Mouse (Mus musculus): ENCODE results near the gene Gaa. TPM values are rescaled to one million over a fixed set of nuclear protein-coding genes. Genes with fewer than 3 reads are reported as not detected.
"Not testable (repeated sequence)": the region's sequence is repeated elsewhere in the genome, so short reads cannot be mapped to it uniquely, and the experiment has no call there.

Gene Gaa
- total RNA-seq (2022) = 100 to 1,000 TPM; 336 to 359 (median 339) TPM

DNA sequence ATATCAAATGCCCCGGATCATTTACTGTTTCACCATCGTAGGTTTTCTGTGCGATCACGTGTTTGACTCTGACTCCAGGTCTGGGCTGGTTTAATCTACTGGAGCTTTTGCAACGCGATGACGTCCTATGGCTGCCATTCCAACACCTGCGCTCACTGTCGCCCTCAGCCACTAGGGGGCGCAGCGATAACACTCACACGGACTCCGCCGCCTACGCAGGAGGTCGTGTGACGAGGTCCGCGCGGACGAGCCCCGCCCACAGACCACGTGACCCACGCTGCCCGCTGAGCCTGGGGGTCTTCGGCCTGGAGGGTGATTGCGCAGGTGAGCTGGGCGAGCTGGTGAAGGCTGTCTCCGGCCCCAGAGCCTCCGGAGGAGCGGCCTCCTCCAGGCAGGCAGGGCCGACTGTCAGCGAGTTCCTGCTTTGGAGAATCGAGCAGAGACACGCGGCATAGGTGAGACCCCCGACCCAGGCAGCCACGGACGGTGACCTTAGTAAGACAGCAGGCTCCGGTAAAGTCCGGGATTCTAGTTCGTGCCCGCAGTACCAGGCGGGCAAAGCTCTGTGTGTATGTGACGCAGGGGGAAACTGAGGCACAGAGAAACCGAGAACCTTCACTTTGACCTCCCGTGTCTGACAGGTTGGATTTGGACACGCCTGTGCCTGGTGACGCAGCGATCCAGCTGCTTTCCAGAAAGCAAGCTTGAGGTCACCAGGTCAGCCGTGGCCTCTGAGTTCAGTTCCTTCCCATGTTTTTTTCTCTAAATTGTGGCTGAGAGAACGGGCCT lies at the start of gene Gaa:
Gene Gaa (plus strand): TSS at position 120 of the 789 bp plus-strand sequence.
- DNase-seq (ENCODE audit: low spot score in 2 of 2) = peak; percentile 94 to 98

DNA sequence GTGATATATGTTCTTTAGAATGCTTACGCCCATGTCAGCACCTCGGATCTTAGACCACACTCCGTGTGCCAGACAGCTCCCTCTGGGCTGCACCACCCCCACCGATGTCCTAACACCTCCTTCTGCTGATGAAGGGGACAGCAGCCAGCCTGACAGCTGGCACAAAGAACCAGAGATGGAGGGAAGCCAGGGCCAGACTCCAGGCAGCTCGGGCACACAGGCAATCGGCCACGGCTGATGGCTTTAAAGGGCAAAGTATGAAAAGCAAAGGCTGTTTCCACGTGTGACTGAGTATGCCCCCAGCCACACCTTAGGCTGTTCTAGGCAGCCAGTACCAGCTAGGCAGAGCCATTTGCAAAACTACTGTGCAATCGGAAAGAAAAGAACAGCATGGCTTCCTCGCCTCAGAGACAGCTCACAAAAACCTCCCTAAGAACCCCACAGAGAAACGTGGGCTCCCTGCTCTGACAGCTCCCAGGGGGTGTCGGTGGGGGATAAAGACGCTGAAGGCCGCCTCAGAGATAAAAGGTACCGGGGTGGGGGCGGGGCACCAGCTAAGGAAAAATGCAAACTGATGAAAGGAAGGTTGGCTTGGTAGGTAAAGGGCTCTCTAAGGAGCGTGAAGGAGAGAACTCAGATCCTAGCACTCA lies 47.7 kb upstream of the Gaa start:
- peak; percentile 63 to 79 for DNase-seq (ENCODE audit: low spot score in 2 of 2)

DNA sequence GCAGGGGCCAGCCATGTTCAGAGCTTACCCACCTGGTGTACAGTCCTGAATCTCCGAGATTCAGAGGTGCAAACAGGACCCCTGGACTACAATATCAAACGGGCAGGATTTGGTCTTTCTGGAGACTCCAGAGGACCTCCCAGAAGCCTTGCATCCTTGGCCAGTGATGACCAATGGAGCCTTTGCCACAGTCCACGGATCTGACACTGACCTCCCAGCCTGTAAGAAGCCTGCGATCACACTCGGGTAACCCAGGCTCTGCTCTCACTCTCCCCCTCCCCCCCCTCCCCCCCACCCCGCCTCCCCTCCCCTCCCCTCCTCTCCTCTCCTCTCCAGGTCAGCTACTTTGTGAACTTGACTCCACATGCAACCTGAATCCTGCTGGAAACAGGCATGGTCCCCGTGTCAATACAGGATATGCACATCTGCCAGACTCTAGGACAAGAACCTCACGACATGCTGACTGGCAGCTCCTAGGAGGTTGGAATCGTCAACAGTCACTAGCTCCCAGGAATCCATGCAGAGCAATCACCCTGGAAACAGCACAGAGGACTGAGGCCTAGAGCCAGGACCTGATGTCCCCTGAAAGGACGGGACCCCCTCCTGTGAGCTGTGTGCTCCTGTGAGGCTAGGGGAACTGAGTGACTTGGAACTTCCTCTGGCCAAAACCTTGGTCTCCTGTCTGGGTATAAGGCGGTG lies 45.7 kb upstream of the Gaa start:
- no peak for DNase-seq (ENCODE audit: low spot score in 2 of 2)

DNA sequence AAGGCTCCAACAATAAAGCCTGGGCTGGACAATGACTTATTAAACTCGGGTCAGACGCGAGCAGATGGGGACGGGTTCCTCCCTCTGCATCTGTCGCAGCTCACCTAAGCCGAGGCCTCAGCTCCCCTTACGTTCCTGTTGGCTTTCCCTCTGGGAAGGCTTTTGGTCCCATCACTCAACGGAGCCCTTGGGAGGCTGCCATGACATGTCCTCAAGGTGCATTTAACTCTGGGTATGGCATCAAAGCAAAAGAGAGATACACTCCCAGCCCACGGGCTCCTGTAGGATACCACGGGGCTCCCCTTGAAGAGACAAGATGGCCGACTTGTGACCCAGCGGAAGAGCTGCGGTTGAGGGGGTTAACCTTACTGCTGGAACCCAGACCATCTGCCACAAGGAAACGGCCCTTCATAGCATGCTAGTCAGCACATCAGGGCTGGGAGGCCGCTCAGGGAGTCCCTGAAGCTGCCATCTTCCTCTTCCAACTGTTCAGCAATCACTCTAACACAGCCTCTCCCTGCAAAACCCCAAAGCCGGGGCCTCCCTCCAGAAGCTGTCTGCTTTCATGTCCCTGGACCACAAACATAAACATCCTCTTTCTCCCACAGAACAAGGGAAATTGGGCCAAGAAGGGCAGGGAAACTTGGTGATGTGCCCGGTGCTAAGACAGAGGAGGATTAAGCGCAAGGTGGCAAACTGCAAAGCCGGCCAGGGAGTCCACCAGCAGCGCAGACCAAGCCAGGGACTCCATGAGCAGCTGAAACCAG lies 44.4 kb upstream of the Gaa start:
- no peak for DNase-seq (ENCODE audit: low spot score in 2 of 2)

DNA sequence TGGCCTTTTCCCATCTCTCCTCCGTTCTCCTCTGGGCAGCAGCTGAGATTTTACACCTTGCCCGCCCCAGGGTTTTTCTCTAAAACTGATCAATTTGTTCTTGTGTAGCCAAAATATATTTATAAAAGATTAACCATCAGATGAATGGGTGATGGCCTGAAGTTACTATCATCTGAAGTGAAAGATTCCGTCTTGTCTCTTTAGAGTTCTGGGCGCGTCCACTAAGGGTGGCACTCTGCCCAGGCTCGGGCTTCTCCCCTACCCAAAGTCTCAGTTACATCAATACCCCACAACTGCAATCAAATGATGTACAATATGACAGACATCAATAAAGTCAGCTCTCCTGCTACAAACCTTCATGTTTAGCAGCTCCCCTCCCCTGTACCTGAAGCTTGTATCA lies 42.8 kb upstream of the Gaa start:
- DNase-seq (ENCODE audit: low spot score in 2 of 2) = no peak

DNA sequence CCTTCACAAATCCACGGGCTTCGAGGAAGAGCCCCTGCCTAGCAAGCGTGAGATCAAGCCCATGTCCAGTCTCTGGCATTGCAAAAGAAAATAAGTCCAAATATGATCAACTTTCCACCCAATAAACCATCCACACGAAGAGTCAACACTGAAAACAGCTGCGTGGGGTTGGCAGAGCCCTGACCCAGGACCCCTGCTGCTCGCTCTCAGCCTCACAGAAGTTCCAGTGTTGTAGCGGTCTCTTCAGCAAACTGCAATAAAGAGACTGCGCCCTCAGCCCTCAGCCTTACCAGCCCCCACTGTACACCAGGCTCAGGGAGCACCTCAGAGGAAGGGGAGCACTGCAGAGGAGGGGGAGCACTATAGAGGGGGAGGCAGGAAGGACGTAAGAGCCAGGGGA lies 42.1 kb upstream of the Gaa start:
- no peak for DNase-seq (ENCODE audit: low spot score in 2 of 2)

DNA sequence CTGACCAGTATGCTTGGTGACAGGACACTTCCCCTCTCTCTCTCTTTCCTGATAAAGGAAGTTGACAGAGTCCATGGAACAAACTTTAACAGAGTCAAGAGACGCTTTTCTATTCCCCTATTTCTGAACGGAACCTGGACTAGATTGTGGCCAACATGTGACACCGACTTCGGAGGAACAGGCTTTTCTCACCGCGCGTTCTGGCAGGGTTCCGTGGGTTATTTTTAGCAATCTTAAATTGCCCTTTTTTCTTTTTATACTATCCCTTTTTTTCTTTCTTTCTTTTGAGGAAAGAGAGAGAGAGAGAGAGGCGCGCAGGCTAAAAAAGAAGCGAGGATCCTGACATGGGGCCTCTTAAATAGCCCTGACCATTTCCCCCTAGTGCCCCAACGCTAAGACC lies 40.1 kb upstream of the Gaa start:
- no peak for DNase-seq (ENCODE audit: low spot score in 2 of 2)

DNA sequence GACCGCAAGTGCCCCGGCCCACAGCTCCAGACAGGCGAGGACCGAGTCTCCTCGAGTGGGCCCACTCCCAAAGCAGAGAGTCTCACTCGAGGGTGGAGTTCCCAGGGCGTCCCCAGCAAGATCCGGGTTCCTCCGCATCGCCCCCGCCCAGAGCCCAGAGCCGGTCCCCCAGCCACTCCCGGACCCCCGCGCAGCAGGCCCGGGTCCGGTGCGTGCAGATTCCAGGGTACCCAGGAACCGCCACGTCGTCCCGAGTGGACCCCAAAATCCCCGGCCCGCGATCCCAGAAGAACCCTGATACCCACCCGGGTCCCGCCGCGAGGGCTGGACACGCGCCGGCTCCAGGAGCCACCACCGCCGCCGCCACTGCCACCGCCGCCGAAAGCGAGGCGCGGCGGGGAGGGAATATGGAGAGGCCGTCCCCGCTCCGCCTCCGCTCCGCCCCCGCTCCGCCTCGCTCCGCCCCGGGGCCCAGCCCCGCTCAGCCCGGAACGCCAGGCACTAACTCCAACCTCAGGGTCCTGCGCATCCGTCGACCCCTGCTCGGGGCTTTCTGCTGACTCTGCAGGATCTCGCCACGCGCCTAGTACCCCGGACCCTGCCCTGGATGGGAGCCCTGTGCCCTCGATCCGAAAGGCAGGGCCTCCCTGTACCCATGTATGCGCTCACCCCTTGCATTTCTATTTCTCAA lies 39.5 kb upstream of the Gaa start, which contains the start of the genes Tbc1d16 and Ccdc40:
Gene Tbc1d16 (minus strand): TSS at position 409 of the 691 bp plus-strand sequence.
Gene Ccdc40 (plus strand): TSS at position 482 of the 691 bp plus-strand sequence.
- peak in 1 of 2 experiments; percentile 44 for DNase-seq (ENCODE audit: low spot score in 2 of 2)

DNA sequence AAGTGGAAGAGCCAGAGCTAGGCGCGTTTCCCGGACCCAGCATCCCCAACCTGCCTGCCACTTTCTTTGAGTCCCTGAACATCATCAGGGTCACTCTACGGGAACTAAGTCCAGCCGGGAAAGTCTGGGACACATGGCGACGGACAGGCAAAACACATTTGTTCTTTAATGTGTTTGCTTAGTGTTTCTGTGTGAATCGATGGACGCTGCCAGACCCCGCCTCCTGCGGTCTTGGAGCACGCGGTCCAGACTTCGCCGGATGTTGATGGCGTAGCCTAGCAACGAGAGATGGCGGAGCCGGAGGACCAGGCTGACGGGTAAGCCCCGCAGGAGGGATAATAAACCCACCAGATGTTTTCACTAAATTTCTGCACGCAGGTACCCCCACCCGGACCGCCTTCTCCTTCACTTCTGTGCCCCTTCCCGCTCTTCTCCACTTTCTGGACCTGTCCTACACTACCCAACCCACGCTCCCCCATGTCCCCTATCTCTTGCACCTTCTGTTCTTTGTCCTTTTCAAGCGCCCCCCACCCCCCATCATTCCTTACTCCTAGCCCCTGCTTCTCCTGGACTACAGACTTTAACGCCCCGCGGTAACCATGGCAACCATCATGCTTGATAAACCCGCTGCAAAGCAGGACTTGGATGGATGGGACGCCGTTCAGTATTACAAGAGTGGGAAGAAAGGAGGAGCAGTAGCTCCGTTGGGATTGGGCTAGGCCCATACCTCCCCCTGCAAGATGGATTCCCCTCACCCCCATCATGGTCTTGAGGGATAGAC lies 38.7 kb upstream of the Gaa start:
- peak; percentile 57 to 59 for DNase-seq (ENCODE audit: low spot score in 2 of 2)

DNA sequence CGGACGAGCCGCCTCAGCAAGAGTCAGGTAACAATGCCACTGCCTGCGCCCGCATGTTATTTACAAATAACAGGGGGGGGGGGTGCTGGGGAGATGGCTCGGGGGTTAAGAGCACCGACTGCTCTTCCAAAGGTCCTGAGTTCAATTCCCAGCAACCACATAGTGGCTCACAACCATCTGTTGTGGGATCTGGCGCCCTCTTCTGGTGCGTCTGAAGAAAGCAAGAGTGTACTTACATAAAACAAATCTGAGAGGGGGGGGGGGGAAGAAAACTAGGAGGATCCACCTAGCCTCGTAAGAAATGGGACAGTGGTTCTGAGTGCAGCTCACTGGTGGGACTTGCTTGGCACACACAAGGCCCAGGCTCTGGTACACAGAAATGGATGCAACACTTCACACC lies 32.9 kb upstream of the Gaa start:
- DNase-seq (ENCODE audit: low spot score in 2 of 2) = no peak

DNA sequence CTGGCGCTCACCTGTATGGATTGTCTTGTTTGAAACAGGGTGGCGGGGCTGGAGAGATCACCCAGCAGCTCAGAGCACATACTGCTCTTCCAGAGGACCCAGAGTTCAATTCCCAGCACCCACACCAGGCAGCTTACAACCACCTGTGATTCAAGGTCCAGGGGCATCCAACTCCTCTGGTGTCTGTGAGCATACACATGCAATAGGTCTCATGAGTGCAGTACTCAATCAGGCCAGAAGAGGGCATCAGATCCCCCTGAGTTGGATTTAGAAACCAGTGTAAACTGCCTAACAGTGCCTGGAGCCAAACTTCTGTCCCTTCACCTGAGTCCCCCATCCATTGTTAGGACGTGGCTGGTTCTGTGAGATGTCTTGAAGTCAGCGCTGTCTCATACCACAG lies 32.1 kb upstream of the Gaa start:
- DNase-seq (ENCODE audit: low spot score in 2 of 2) = peak in 1 of 2 experiments; percentile 51

DNA sequence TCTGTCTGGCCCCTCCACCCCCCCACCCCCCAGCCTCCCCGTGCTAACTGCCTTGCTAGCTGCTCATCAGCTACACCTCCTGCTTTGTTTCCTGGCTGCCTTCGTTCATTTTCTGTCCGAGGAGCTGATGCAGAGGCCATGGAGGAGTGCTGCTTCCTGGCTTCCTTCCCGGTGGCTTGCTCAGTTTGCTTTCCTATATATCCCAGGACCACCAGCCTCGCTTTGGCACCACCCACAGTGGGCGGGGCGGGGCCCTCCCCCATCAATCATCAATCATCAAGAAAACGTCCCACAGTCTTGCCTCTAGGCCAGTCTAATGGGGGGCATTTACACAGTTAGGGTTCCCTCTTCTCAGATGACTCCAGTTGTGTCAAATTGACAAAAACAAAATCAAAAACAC lies 31.3 kb upstream of the Gaa start:
- no peak for DNase-seq (ENCODE audit: low spot score in 2 of 2)

DNA sequence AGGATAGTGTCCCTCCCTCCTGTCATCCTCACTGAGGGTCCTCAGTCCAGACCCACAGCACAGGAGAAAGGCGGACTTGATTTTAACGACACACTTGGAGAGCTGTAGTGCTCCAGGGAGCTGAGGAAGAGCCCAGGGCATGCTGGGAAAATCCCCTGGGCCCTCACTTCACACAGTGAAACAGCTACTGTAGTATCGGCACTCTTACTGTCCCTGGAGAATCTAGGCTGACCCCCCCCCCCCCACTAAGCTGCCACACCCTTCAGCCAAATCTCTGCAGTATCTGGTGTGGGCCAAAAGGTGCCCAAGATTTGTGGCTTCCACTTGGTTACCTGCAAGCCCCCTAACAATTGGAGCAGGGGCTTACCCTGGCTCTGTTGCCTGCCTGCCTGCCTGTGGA lies 30.7 kb upstream of the Gaa start:
- no peak for DNase-seq (ENCODE audit: low spot score in 2 of 2)

DNA sequence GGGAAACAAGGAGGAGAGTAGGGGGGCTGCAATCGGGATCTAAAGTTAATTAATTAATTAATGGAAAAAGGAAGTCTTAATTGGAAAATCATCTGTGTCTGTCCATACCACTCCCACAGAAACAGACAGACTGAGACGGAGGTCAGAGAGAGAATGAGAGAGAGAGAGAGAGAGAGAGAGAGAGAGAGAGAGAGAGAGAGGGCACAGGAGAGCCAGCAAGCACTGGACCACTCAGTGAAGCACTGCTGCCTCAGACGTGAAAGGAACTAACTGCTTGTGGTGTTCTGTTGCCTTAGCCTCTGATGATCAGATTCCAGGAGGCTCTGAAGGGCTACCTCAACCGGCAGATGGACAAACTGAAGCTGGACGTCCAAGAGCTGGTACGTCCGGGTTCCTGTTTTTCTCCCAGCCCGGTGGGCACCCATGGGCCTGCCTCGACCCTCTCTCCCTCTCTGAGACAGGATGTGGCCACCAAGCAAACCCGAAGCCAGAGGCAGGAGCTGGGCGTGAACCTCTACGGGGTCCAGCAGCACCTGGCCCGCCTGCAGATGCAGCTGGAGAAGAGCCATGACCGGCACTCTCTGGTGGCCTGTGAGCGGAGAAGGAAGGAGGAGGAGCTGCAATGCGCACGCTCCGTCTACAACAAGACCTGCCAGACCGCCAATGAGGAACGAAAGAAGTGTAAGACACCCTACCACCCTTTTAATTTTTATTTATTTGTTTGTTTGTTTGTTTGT lies 30.0 kb upstream of the Gaa start:
- DNase-seq (ENCODE audit: low spot score in 2 of 2) = no peak

DNA sequence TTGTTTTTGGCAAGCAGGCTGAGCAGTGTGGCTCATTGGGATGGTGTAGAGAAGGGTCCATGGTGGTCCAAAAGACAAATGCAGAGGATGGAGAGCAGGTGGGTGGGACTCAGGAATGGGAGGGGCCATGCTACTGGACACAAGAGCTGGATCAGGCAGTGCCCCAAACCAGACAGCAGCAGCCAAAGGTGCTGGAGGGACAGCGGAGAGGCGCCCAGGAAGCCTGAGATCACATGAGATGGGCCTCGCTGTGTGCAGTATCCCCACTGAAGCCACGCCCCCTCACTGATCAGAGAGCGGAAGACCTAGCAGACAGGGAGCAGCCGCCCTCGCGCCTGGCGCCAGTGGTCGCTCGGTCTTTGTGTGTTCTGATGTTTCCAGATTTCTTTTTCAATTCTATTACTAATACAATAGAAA lies 29.4 kb upstream of the Gaa start:
- no peak for DNase-seq (ENCODE audit: low spot score in 2 of 2)

DNA sequence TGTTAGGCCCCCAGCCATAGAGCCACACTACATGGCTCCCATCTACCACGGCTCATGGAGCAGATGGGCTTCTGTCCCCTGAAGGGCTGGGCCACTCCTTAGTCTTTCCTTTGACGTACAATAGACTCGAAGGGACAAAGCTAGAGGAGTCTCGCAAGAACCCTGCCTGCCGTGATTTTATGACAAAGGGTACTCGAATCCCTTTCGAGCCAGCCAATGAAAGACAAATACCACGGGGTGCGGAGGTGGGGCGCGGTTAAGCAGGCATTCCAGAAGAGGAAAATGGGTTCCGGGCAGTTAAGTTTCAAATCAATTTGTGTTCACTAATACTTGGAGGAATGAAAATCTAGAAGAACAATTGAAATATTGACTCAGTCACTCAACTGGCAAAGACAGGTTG lies 28.2 kb upstream of the Gaa start:
- DNase-seq (ENCODE audit: low spot score in 2 of 2) = no peak

DNA sequence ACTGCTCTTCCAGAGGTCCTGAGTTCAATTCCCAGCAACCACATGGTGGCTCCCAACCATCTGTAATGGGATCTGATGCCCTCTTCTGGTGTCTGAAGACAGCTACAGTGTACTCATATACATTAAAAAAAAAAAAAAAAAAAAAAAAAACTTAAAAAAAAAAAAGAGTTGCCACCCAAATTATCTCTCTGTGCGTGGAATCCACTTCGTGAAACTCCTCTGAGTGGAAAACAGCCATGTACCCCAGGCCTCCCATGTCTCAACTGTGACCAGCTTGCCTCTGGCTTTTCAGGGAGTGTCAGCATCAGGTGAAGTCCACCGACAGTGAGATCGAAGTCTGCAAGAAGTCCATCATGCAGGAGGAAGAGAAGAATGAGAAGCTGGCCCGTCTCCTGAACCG lies 22.1 kb upstream of the Gaa start:
- DNase-seq (ENCODE audit: low spot score in 2 of 2) = not testable (repeated sequence)

DNA sequence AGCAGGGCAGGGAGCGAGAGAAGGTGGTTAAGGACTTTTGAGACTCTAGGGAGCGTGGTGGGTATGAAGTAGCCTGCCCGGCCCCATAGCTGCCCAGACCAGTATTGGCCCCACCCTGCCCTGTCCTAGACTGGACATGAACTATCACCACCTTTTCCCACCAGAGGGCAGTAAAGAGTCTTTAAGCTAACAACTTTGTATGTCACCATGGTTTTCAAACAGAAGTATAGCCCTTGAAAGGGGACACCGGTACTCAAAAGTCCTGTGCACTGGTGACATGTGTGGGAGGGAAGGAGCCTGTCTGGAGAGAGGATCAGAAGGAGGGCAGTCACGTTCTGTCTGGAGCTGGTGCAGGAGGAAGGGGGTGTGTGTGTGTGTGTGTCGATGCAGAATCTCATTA lies 18.7 kb upstream of the Gaa start:
- no peak for DNase-seq (ENCODE audit: low spot score in 2 of 2)

DNA sequence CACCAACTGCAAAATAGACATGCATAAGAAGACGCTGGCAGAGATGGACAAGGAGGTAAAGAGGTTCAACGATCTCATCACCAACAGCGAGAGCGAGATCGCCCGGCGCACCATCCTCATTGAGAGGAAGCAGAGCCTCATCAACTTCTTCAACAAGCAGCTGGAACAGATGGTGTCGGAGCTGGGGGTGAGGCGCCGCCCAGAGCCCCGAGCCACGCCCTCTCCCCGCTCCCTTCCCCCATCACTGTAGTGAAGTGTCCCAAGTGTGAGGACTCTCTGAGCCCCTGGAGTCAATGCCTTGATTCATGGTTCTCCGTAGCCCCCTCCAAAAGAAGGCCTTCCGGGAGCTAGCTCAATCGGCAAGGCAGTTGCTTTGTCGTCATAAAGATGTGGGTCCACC lies 16.7 kb upstream of the Gaa start:
- DNase-seq (ENCODE audit: low spot score in 2 of 2) = no peak
